Mouse (Mus musculus) small intestine, adult 2 months (tissue): Measurements from ENCODE around the gene Xylb.
A peak's percentile ranks its signal among the peaks of the same experiment; 100 is the strongest.

Experiments
- CTCF ChIP-seq: fragments of 200-500 bp; IDR thresholded peaks from 2 replicates; pipeline ENCODE4 v1.5.1; 2012; ENCODE audit warnings: low read depth, mild to moderate bottlenecking, control low read depth, inconsistent platforms, low read length, moderate library complexity, mixed read lengths; ENCODE audit not compliant: insufficient replicate concordance, insufficient read length; ENCODE audit errors: extremely low read depth
- POLR2A ChIP-seq: fragments of 200-500 bp; IDR thresholded peaks from 2 replicates; pipeline ENCODE4 v1.6.1; 2012; ENCODE audit warnings: low read depth, mild to moderate bottlenecking, control low read depth, inconsistent platforms, low read length, moderate library complexity

- peak; percentile 57; the same call in 1 of the 2 replicates for TF ChIP-seq POLR2A
- TF ChIP-seq CTCF: peak; percentile 79
Observed at GRCm38 (mm10) chr9:119357331-119358057, at the start of gene Xylb.
